Mouse (Mus musculus): ENCODE data around the gene Fzd5. TPM values are rescaled to one million over a fixed set of nuclear protein-coding genes. Genes with fewer than 3 reads are reported as not detected.

Gene Fzd5
- polyA plus RNA-seq, 1 experiment = 2.1 TPM

DNA sequence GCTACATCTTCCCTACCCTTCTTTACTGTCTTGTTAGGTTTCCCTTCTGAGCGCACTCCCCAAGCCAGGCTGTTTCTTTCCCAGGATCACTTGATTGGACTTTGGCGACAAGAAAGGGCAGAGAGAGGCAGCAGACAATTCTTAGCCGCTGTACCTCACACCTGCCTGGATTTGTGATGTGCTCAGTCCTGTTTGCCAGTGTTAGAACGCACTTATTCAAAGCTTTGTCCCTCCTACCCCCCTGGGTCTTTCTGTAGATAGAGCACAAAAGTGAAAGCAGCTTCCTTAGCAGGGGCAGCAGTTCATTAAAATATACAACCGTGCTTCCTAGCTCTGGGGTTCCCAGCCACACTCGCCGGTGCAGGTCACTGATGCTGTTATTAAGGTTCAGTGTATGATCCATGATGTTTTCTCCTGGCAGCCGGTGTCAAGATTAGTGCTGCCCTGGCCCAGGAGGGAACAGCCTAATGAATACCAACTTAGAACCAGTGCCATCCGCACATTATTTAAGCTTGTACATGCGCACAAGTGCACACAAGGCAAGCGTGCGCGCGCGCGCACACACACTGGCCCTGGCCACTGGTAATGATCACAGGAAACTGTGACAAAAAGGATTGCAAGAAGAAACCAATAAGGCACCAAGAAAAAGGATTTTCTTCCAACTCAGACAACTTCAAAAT, 6.1 kb downstream of the Fzd5 start:
- Histone ChIP-seq H3K27me3 (ENCODE audit: control insufficient read depth, insufficient read depth, insufficient read length) (no peaks in the 10 kb centered on the region), H3K4me2 (ENCODE audit: low read depth) (no peak overlapping the region), H3K4me3 (no peak overlapping the region), H3ac (ENCODE audit: control insufficient read depth, insufficient read length) (no peak overlapping the region), H3K79me2 (ENCODE audit: control insufficient read depth, insufficient read depth) (no peaks in the 10 kb centered on the region), H3K36me3 (ENCODE audit: control insufficient read depth, insufficient read depth) (no peaks in the 10 kb centered on the region)
- TF ChIP-seq MAX (IDR thresholded peaks at IDR 0.05; ENCODE audit: low read depth) (no peak), USF1 (IDR thresholded peaks at IDR 0.05; ENCODE audit: low read depth) (no peak), TCF3 (IDR thresholded peaks at IDR 0.05; ENCODE audit: insufficient read length, low read depth) (no peak), REST (IDR thresholded peaks at IDR 0.05; ENCODE audit: insufficient read depth, insufficient read length) (no peak), TCF12 (IDR thresholded peaks at IDR 0.05; ENCODE audit: insufficient read depth, poor library complexity, severe bottlenecking) (no peak), MYOD1 (IDR thresholded peaks at IDR 0.05; ENCODE audit: control insufficient read depth in 1 of 3, insufficient read length in 2 of 3, low read depth in 2 of 3) (no peak), POLR2AphosphoS2 (IDR thresholded peaks at IDR 0.05; ENCODE audit: insufficient read length, low read depth) (no peak), E2F4 (IDR thresholded peaks at IDR 0.05; ENCODE audit: insufficient read depth) (no peak), SRF (IDR thresholded peaks at IDR 0.05; ENCODE audit: control insufficient read depth, insufficient read length, low read depth) (no peak)

GRCm38 (mm10) chr1:64730046-64730445, 7.5 kb downstream of the Fzd5 start:
- Histone ChIP-seq H3ac (ENCODE audit: control insufficient read depth, insufficient read length) (no peak overlapping the region), H3K36me3 (ENCODE audit: control insufficient read depth, insufficient read depth) (no peaks in the 10 kb centered on the region), H3K4me3 (no peak overlapping the region), H3K79me2 (ENCODE audit: control insufficient read depth, insufficient read depth) (no peaks in the 10 kb centered on the region), H3K4me2 (ENCODE audit: low read depth) (no peak overlapping the region), H3K27me3 (ENCODE audit: control insufficient read depth, insufficient read depth, insufficient read length) (no peaks in the 10 kb centered on the region)
- TF ChIP-seq E2F4 (IDR thresholded peaks at IDR 0.05; ENCODE audit: insufficient read depth) (no peak), MAX (IDR thresholded peaks at IDR 0.05; ENCODE audit: low read depth) (no peak), MYOG (IDR thresholded peaks at IDR 0.05; ENCODE audit: control insufficient read depth in 1 of 3, insufficient read depth in 1 of 3, insufficient read length in 2 of 3, low read depth in 2 of 3) (no peak), POLR2AphosphoS2 (IDR thresholded peaks at IDR 0.05; ENCODE audit: insufficient read length, low read depth) (no peak), TCF12 (IDR thresholded peaks at IDR 0.05; ENCODE audit: insufficient read depth, poor library complexity, severe bottlenecking) (no peak), USF1 (IDR thresholded peaks at IDR 0.05; ENCODE audit: low read depth) (no peak), REST (IDR thresholded peaks at IDR 0.05; ENCODE audit: insufficient read depth, insufficient read length) (no peak), POLR2A (IDR thresholded peaks at IDR 0.05; ENCODE audit: insufficient read length, low read depth) (no peak), TCF3 (IDR thresholded peaks at IDR 0.05; ENCODE audit: insufficient read length, low read depth) (no peak), CEBPB (IDR thresholded peaks at IDR 0.05; ENCODE audit: insufficient read depth, poor library complexity, severe bottlenecking) (no peak), MYOD1 (IDR thresholded peaks at IDR 0.05; ENCODE audit: control insufficient read depth in 1 of 3, insufficient read length in 2 of 3, low read depth in 2 of 3) (no peak), SRF (IDR thresholded peaks at IDR 0.05; ENCODE audit: control insufficient read depth, insufficient read length, low read depth) (no peak)

GRCm38 (mm10) chr1:64721034-64721587, 16.4 kb downstream of the Fzd5 start:
- Histone ChIP-seq H3K79me2 (ENCODE audit: control insufficient read depth, insufficient read depth) (no peaks in the 10 kb centered on the region), H3K36me3 (ENCODE audit: control insufficient read depth, insufficient read depth) (peaks cover 23% of the 10 kb centered on the region), H3K4me2 (ENCODE audit: low read depth) (no peak overlapping the region), H3K4me3 (no peak overlapping the region), H3K27me3 (ENCODE audit: control insufficient read depth, insufficient read depth, insufficient read length) (no peaks in the 10 kb centered on the region), H3ac (ENCODE audit: control insufficient read depth, insufficient read length) (no peak overlapping the region)
- no peak for TF ChIP-seq TCF3 (IDR thresholded peaks at IDR 0.05; ENCODE audit: insufficient read length, low read depth)
- no peak for TF ChIP-seq SRF (IDR thresholded peaks at IDR 0.05; ENCODE audit: control insufficient read depth, insufficient read length, low read depth)
- no peak for TF ChIP-seq MYOG (IDR thresholded peaks at IDR 0.05; ENCODE audit: control insufficient read depth in 1 of 3, insufficient read depth in 1 of 3, insufficient read length in 2 of 3, low read depth in 2 of 3)
- TF ChIP-seq USF1 (IDR thresholded peaks at IDR 0.05; ENCODE audit: low read depth) = no peak
- TF ChIP-seq MYOD1 (IDR thresholded peaks at IDR 0.05; ENCODE audit: control insufficient read depth in 1 of 3, insufficient read length in 2 of 3, low read depth in 2 of 3) = no peak
- no peak for TF ChIP-seq TCF12 (IDR thresholded peaks at IDR 0.05; ENCODE audit: insufficient read depth, poor library complexity, severe bottlenecking)
- TF ChIP-seq CEBPB (IDR thresholded peaks at IDR 0.05; ENCODE audit: insufficient read depth, poor library complexity, severe bottlenecking) = no peak
- TF ChIP-seq POLR2AphosphoS2 (IDR thresholded peaks at IDR 0.05; ENCODE audit: insufficient read length, low read depth) = no peak
- TF ChIP-seq E2F4 (IDR thresholded peaks at IDR 0.05; ENCODE audit: insufficient read depth) = no peak
- TF ChIP-seq REST (IDR thresholded peaks at IDR 0.05; ENCODE audit: insufficient read depth, insufficient read length) = no peak
- TF ChIP-seq POLR2A (IDR thresholded peaks at IDR 0.05; ENCODE audit: insufficient read length, low read depth) = no peak
- TF ChIP-seq MAX (IDR thresholded peaks at IDR 0.05; ENCODE audit: low read depth) = no peak

DNA sequence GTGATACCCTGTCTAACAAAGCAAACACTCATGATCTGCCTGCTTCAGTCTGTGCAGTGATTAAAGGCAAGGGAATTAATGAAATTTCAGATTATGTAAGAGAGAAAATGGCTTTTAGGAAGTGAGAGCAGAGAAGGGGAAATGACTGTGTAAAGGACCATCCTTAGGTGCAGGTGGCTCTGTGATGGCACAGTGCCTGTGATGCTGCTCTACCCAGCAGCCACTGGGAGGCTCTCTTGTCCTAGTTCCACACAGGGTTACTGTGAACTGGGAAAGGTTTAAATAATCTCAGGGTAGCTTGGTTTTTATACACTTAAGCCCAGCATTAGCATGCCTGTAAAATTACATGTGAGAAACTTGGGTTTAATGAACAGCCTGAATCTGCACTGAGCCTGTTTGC, 20.0 kb downstream of the Fzd5 start:
- H3K27me3 ChIP-seq (ENCODE audit: control insufficient read depth, insufficient read depth, insufficient read length) = no peaks in the 10 kb centered on the region
- no peaks in the 10 kb centered on the region for H3K79me2 ChIP-seq (ENCODE audit: control insufficient read depth, insufficient read depth)
- H3K4me2 ChIP-seq (ENCODE audit: low read depth) = no peak overlapping the region
- peaks cover 38% of the 10 kb centered on the region for H3K36me3 ChIP-seq (ENCODE audit: control insufficient read depth, insufficient read depth)
- TF ChIP-seq MYOD1 (IDR thresholded peaks at IDR 0.05; ENCODE audit: control insufficient read depth in 1 of 3, insufficient read length in 2 of 3, low read depth in 2 of 3) (no peak), REST (IDR thresholded peaks at IDR 0.05; ENCODE audit: insufficient read depth, insufficient read length) (no peak), SRF (IDR thresholded peaks at IDR 0.05; ENCODE audit: control insufficient read depth, insufficient read length, low read depth) (no peak), TCF3 (IDR thresholded peaks at IDR 0.05; ENCODE audit: insufficient read length, low read depth) (no peak), TCF12 (IDR thresholded peaks at IDR 0.05; ENCODE audit: insufficient read depth, poor library complexity, severe bottlenecking) (no peak), POLR2A (IDR thresholded peaks at IDR 0.05; ENCODE audit: insufficient read length, low read depth) (no peak), MAX (IDR thresholded peaks at IDR 0.05; ENCODE audit: low read depth) (no peak), CEBPB (IDR thresholded peaks at IDR 0.05; ENCODE audit: insufficient read depth, poor library complexity, severe bottlenecking) (no peak), E2F4 (IDR thresholded peaks at IDR 0.05; ENCODE audit: insufficient read depth) (no peak), POLR2AphosphoS2 (IDR thresholded peaks at IDR 0.05; ENCODE audit: insufficient read length, low read depth) (no peak), USF1 (IDR thresholded peaks at IDR 0.05; ENCODE audit: low read depth) (no peak), MYOG (IDR thresholded peaks at IDR 0.05; ENCODE audit: control insufficient read depth in 1 of 3, insufficient read depth in 1 of 3, insufficient read length in 2 of 3, low read depth in 2 of 3) (no peak)
- H3ac ChIP-seq (ENCODE audit: control insufficient read depth, insufficient read length) = no peak overlapping the region
- H3K4me3 ChIP-seq = no peak overlapping the region

All from myocyte (in vitro differentiated cells).